9 mouse cellular contexts compared by ENCODE assay signal in the genomic region with DNA sequence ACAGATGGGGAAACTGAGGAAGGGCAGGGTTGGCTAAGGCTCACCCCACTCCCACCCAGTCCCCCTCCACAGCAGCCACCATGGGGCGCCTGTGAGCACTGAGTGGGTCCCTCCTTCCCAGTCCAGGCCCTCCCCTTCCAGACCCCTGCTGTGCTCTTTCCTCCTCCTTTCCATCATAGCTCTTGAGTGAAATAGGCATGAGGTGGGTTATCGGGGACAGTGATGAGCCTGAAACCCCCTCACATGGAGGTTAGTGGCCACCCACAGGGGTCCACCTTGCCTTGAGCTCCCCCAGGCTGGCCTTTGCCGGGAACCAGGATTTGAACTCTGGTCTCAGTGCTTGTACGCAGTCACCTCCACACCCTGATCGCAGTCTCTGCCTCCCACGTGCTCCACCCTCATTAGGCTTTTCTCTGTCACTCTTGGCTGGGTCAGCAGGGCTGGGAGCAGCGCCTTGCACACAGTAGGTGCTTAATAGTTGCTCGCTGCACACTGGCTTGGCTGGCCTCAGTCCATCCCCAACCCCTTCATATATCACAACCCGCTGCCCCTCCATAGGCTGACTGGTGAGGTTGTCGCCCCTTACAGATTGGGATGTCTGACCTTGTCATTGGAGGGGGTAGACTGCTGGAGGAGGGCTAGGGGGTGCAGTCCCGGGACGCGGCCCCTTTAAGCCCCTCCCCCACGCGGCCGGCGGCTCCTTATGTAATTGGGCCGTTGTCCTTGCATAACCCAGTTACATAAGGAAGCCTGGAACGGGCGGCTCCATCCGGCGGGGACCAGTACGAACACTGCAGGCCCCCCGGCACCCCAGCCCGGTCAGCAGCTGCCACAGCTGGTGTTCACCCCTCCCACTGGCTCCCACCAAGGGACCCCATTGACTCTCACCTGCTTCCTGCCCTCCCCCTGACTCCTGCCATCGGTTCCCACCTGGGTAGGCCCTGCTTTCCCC. TPM values are rescaled to one million over a fixed set of nuclear protein-coding genes. Genes with fewer than 3 reads are reported as not detected.
A peak's percentile ranks its signal among the peaks of the same experiment; 100 is the strongest.
DNase-seq lines count a peak whose midpoint lies in the region; ATAC-seq lines count a peak whose summit lies in the region.
"Had no signal": no experiment of that assay in that cellular context is flagged by ENCODE, and none has a peak within 500 bp of the region (broad histone marks: within the 10 kb centered on the region; RNA-seq: fewer than 3 reads in every experiment).

No protein-coding gene starts in this region.

- DNase-seq in R1 (ENCODE audit: low read depth, low spot score) = peak; percentile 86
- peak; percentile 76 to 88 for DNase-seq in cerebellum, adult 18-20 months
- DNase-seq in gastrocnemius, postnatal 10 days = peak; percentile 93
- peak; percentile 81 to 91 for DNase-seq in left cerebral cortex, postnatal 14 days (ENCODE audit: low spot score in 2 of 2)
- peak; percentile 79 for DNase-seq in right cerebral cortex, postnatal 25 days
- DNase-seq in c-Kit-positive CD71-positive TER-119-positive erythroid progenitor cells, embryonic 14.5 days (ENCODE audit: low spot score) = no peak

- peak overlapping the region; percentile 31 for H3K4me2 ChIP-seq in hindbrain, embryonic 15.5 days

- no peak for ATAC-seq in hindbrain, embryonic 15.5 days (ENCODE audit: low FRiP score, low read depth)
- peak; percentile 67 for ATAC-seq in megakaryocyte, adult 5-6 weeks (ENCODE audit: poor library complexity, severe bottlenecking)

- H3K36me3 ChIP-seq in hindbrain, embryonic 15.5 days = no peaks in the 10 kb centered on the region

- 26% methylated on average over 26 of the region's 26 CpGs for WGBS in hindbrain, embryonic 15.5 days

- H3K27me3 ChIP-seq in hindbrain, embryonic 15.5 days = no peaks in the 10 kb centered on the region

- no peak overlapping the region for H3K4me3 ChIP-seq in hindbrain, embryonic 15.5 days
- H3K4me3 ChIP-seq: erythroblast, embryonic 14.5 days had no signal

- no peak overlapping the region for H3K9ac ChIP-seq in hindbrain, embryonic 15.5 days

- H3K27ac ChIP-seq in hindbrain, embryonic 15.5 days (replicated peaks) = peak overlapping the region; percentile 23

- no peaks in the 10 kb centered on the region for H3K9me3 ChIP-seq in hindbrain, embryonic 15.5 days

- H3K4me1 ChIP-seq in hindbrain, embryonic 15.5 days (replicated peaks) = peaks cover 89% of the 10 kb centered on the region

- intact Hi-C loops in left cerebral cortex, postnatal 14 days (cut with DNase I) = loop anchor here (2.0 kb wide), 1 partner anchor 13 kb away; no protein-coding TSS in a partner anchor

RNA-seq across cellular contexts. Expression of a gene that starts 20.7 kb away (rescaled TPM):
- under 1 TPM in 1 of 2 experiments, not detected in 1; 0.65 TPM for total RNA-seq in gastrocnemius, postnatal 10 days (2021)
- 1.4 and 1.8 TPM in 2 replicates for polyA plus RNA-seq in hindbrain, embryonic 15.5 days (2015; fragmentation: Nextera tagmentation; extraction: Ambion mirVana)
- total RNA-seq in left cerebral cortex, postnatal 14 days (2021) = 1 to 10 TPM; 1.8 to 1.9 TPM
- total RNA-seq in megakaryocyte, adult 5-6 weeks (2015) = 30.6 and 34.0 TPM in 2 replicates
- 6.5 and 11.5 TPM in 2 replicates for total RNA-seq in megakaryocyte, adult 5-6 weeks (2017)
- polyA plus RNA-seq: erythroblast, embryonic 14.5 days had no signal

RNA-seq across cellular contexts. Expression of a gene that starts 24.8 kb away (rescaled TPM):
- total RNA-seq in gastrocnemius, postnatal 10 days (2021) = 1 to 10 TPM in 1 of 2 experiments, under 1 TPM in 1; 0.33 to 2.0 TPM
- polyA plus RNA-seq in hindbrain, embryonic 15.5 days (2015; fragmentation: Nextera tagmentation; extraction: Ambion mirVana) = 2.1 and 2.7 TPM in 2 replicates
- 1 to 10 TPM; 2.8 to 4.7 TPM for total RNA-seq in left cerebral cortex, postnatal 14 days (2021)
- not detected in 2 replicates for total RNA-seq in megakaryocyte, adult 5-6 weeks (2015)
- total RNA-seq in megakaryocyte, adult 5-6 weeks (2017) = 0.26 and 1.4 TPM in 2 replicates

RNA-seq across cellular contexts. Expression of a gene that starts 29.3 kb away (rescaled TPM):
- under 1 TPM; 0.40 to 0.45 TPM for total RNA-seq in gastrocnemius, postnatal 10 days (2021)
- polyA plus RNA-seq in hindbrain, embryonic 15.5 days (2015; fragmentation: Nextera tagmentation; extraction: Ambion mirVana) = 6.2 and 6.6 TPM in 2 replicates
- total RNA-seq in left cerebral cortex, postnatal 14 days (2021) = 1 to 10 TPM; 2.4 to 3.2 TPM
- 0.83 and 2.9 TPM in 2 replicates for total RNA-seq in megakaryocyte, adult 5-6 weeks (2015)
- total RNA-seq in megakaryocyte, adult 5-6 weeks (2017) = 0.33 TPM in 1 of 2 replicates, not detected in the other

RNA-seq across cellular contexts. Expression of a gene that starts 29.4 kb away (rescaled TPM):
- 10 to 100 TPM; 40.3 to 46.7 TPM for total RNA-seq in gastrocnemius, postnatal 10 days (2021)
- 92.2 and 94.0 TPM in 2 replicates for polyA plus RNA-seq in hindbrain, embryonic 15.5 days (2015; fragmentation: Nextera tagmentation; extraction: Ambion mirVana)
- total RNA-seq in left cerebral cortex, postnatal 14 days (2021) = 10 to 100 TPM; 82.4 to 88.6 TPM
- 5.4 and 5.7 TPM in 2 replicates for total RNA-seq in megakaryocyte, adult 5-6 weeks (2015)
- total RNA-seq in megakaryocyte, adult 5-6 weeks (2017) = 21.9 and 42.4 TPM in 2 replicates

RNA-seq across cellular contexts. Expression of a gene that starts 35.3 kb away (rescaled TPM):
- 10 to 100 TPM; 17.6 to 24.1 TPM for total RNA-seq in gastrocnemius, postnatal 10 days (2021)
- 147 and 152 TPM in 2 replicates for polyA plus RNA-seq in hindbrain, embryonic 15.5 days (2015; fragmentation: Nextera tagmentation; extraction: Ambion mirVana)
- total RNA-seq in left cerebral cortex, postnatal 14 days (2021) = 10 to 100 TPM; 74.8 to 80.3 TPM
- total RNA-seq in megakaryocyte, adult 5-6 weeks (2015) = 22.7 and 23.8 TPM in 2 replicates
- 20.9 and 24.0 TPM in 2 replicates for total RNA-seq in megakaryocyte, adult 5-6 weeks (2017)
